Mouse (Mus musculus) liver, embryonic 16.5 days (tissue): ENCODE data around the gene Cnmd. TPM values are rescaled to one million over a fixed set of nuclear protein-coding genes. Genes with fewer than 3 reads are reported as not detected.
A peak's percentile ranks its signal among the peaks of the same experiment; 100 is the strongest.

Source experiments
- ATAC-seq: fragments of 200-750 bp; cut with Nextera tagmentation; 2 replicates; pipeline ENCODE4 v1.8.0; 2017; ENCODE audit warnings: low read depth, mild to moderate bottlenecking, moderate number of reproducible peaks, moderate library complexity
- H3K27ac ChIP-seq: fragments of 300-500 bp; sonication (generic); 2 replicates; pipeline ENCODE4 v1.5.1; 2014; ENCODE audit warnings: mild to moderate bottlenecking, low read length
- H3K27me3 ChIP-seq: fragments of 300-500 bp; sonication (generic); 2 replicates; pipeline ENCODE4 v1.6.1; 2014; ENCODE audit warnings: low read depth, low read length, mixed read lengths; ENCODE audit not compliant: control insufficient read depth, insufficient read depth
- H3K36me3 ChIP-seq: fragments of 300-500 bp; sonication (generic); 2 replicates; pipeline ENCODE4 v1.6.1; 2014; ENCODE audit warnings: mild to moderate bottlenecking; ENCODE audit not compliant: control insufficient read depth, insufficient read depth
- H3K4me1 ChIP-seq: fragments of 300-500 bp; sonication (generic); 2 replicates; pipeline ENCODE4 v1.6.1; 2014; ENCODE audit warnings: low read depth, low read length, mixed read lengths; ENCODE audit not compliant: control insufficient read depth
- H3K4me2 ChIP-seq: fragments of 300-500 bp; sonication (generic); 2 replicates; pipeline ENCODE4 v1.6.1; 2014; ENCODE audit warnings: low read depth, low read length, mixed read lengths
- H3K4me3 ChIP-seq: fragments of 300-500 bp; sonication (generic); 2 replicates; pipeline ENCODE4 v1.5.1; 2014; ENCODE audit warnings: low read depth, mild to moderate bottlenecking, low read length
- H3K9ac ChIP-seq: fragments of 300-500 bp; sonication (generic); 2 replicates; pipeline ENCODE4 v1.6.1; 2014; ENCODE audit warnings: low read depth, low read length
- H3K9me3 ChIP-seq: fragments of 300-500 bp; sonication (generic); replicated peaks from 2 replicates; pipeline ENCODE4 v1.6.1; 2016; ENCODE audit warnings: low read length; ENCODE audit not compliant: control insufficient read depth
- WGBS: fragments of 180-500 bp; shearing (Covaris S2); extraction: QIAGEN DNeasy Blood & Tissue Kit; methylation state at CpG from one replicate; pipeline ENCODE4 v1.1.7; 2014; ENCODE audit not compliant: insufficient replicate concordance; 5-methylcytosine and 5-hydroxymethylcytosine counted together
- polyA plus RNA-seq: library from polyadenylated mRNA; unstranded; fragments of >200 nt; fragmentation: Nextera tagmentation; extraction: Ambion mirVana; gene quantifications from 2 replicates; pipeline ENCODE4 v1.2.1, GENCODE M21; 2015

Gene Cnmd
- polyA plus RNA-seq, 1 experiment from 2014 or later: 0.09 TPM

DNA sequence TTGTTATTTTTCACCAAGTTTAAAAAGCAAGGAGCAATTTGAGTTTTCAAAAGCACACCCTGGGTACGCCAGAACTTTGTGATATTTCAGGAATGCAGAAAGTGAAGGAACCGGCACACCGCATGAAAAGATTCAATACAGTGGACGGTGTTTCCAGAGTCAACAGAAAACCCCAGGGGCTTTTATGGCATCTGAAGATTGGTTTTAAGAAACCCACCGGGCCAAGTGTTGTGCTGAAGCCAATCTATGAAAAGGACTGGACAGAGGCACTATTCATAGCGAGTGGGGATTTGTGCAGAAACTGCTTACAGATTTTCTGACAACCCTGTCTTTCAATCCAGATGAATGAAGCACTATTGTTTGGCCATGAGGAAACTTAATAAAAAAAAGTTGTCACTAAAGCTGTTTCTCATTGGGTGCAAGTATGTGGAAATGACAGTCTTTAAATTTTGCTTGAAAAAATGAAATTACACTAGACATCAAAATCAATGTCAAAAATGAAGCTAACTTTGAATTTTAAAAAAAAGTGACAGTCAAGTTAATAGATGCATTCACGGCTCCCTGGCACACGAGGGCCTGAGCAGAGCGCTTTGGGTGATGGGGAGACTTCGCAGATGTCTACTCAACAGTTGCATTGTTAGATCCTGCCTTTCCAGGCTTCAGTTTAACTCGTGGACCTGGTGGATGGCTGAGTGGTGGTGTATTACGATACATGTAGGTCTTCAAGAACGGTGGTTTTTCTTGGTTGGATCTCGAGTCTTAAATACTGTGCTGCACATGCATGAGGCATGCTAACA is 16.1 kb upstream of the Cnmd start:
- Histone ChIP-seq H3K4me1 (no peaks in the 10 kb centered on the region), H3K9ac (no peak overlapping the region), H3K4me3 (no peak overlapping the region), H3K4me2 (no peak overlapping the region), H3K27ac (no peak overlapping the region), H3K27me3 (no peaks in the 10 kb centered on the region), H3K36me3 (no peaks in the 10 kb centered on the region), H3K9me3 (no peaks in the 10 kb centered on the region)
- 70% methylated on average over 14 of the region's 14 CpGs for WGBS
- ATAC-seq: no peak

- Histone ChIP-seq H3K36me3 (no peaks in the 10 kb centered on the region), H3K27me3 (no peaks in the 10 kb centered on the region), H3K4me2 (no peak overlapping the region), H3K27ac (no peak overlapping the region), H3K4me1 (no peaks in the 10 kb centered on the region), H3K9ac (no peak overlapping the region), H3K4me3 (no peak overlapping the region), H3K9me3 (no peaks in the 10 kb centered on the region)
- no peak for ATAC-seq
- 56% methylated on average over 15 of the region's 15 CpGs for WGBS
Observed at GRCm38 (mm10) chr14:79677108-79677753, 15.3 kb upstream of the Cnmd start.

DNA sequence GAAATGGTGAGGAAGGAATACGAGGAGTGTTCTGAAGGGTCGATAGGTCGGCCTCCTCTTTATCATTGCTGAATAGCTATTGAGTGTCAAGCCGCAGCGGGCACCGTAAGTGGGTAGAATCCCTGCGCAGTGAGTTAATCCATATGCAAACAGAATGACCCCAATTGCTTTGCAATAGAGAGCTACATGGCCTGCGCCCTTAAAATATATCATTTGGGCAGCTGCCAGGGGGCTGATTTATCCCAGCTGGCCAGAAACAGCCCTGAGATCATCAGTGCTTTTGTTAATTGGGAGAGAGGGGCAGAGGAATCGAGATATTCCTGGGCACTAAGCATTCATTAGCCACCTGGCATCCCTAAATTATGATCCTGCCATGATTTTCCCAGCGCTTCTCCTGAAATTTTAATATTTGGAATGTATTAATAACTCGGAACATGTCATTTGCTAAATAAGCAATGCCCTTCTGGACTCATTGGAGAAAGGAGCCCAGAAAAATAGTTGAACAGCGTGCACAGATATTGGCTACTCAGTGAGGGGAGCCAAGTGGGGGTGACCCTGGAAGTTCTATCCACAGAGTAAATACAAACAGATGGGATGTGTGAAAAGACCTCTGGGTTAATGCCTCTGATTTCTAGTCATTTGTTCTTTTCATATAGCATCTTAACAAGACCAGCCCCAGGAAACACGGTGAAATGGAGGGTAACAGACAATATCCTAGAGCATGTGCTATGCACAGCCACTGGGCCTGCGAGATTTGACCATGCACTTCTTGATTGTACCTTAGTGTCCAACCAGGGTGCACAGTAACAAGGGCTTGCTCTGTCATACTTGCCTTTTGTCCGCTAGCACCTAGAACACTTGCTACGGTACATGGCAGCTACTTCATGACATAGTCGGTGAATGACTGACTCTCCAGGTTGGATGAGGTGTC is 11.4 kb upstream of the Cnmd start:
- no peak overlapping the region for H3K27ac ChIP-seq
- H3K9ac ChIP-seq: no peak overlapping the region
- no peaks in the 10 kb centered on the region for H3K36me3 ChIP-seq
- no peak for ATAC-seq
- H3K4me1 ChIP-seq: no peaks in the 10 kb centered on the region
- no peak overlapping the region for H3K4me3 ChIP-seq
- no peak overlapping the region for H3K4me2 ChIP-seq
- no peaks in the 10 kb centered on the region for H3K27me3 ChIP-seq
- 69% methylated on average over 17 of the region's 17 CpGs for WGBS
- no peaks in the 10 kb centered on the region for H3K9me3 ChIP-seq

DNA sequence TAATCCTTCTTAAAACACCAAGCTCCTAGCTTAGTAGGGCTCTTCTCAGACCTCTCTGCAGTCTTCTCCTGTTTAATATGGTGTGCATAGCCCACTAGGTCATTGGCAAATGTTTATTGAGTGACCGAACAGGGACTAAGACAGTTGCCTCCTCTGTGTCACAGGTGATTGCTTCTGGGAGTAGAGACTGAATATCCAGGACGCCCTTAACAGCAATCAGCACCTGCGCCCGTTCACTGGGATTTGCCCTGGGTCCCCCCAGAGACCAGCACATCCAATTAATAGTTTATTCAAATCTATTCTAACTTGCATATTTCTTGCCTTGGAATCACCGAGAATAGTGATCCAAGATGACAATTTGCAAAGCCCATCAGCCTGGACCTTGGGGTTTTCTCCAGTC is 10.6 kb upstream of the Cnmd start:
- H3K9ac ChIP-seq: no peak overlapping the region
- H3K4me1 ChIP-seq: no peaks in the 10 kb centered on the region
- no peak overlapping the region for H3K4me3 ChIP-seq
- H3K27ac ChIP-seq: no peak overlapping the region
- 70% methylated on average over 5 of the region's 5 CpGs for WGBS
- no peaks in the 10 kb centered on the region for H3K36me3 ChIP-seq
- H3K27me3 ChIP-seq: no peaks in the 10 kb centered on the region
- H3K4me2 ChIP-seq: no peak overlapping the region
- no peaks in the 10 kb centered on the region for H3K9me3 ChIP-seq
- ATAC-seq: no peak

- Histone ChIP-seq H3K4me3 (no peak overlapping the region), H3K36me3 (no peaks in the 10 kb centered on the region), H3K9me3 (no peaks in the 10 kb centered on the region), H3K4me1 (no peaks in the 10 kb centered on the region), H3K4me2 (no peak overlapping the region), H3K27ac (no peak overlapping the region), H3K9ac (no peak overlapping the region), H3K27me3 (no peaks in the 10 kb centered on the region)
- WGBS: 56% methylated on average over 3 of the region's 3 CpGs
- ATAC-seq: no peak
Observed at GRCm38 (mm10) chr14:79671008-79671407, 9.0 kb upstream of the Cnmd start.

DNA sequence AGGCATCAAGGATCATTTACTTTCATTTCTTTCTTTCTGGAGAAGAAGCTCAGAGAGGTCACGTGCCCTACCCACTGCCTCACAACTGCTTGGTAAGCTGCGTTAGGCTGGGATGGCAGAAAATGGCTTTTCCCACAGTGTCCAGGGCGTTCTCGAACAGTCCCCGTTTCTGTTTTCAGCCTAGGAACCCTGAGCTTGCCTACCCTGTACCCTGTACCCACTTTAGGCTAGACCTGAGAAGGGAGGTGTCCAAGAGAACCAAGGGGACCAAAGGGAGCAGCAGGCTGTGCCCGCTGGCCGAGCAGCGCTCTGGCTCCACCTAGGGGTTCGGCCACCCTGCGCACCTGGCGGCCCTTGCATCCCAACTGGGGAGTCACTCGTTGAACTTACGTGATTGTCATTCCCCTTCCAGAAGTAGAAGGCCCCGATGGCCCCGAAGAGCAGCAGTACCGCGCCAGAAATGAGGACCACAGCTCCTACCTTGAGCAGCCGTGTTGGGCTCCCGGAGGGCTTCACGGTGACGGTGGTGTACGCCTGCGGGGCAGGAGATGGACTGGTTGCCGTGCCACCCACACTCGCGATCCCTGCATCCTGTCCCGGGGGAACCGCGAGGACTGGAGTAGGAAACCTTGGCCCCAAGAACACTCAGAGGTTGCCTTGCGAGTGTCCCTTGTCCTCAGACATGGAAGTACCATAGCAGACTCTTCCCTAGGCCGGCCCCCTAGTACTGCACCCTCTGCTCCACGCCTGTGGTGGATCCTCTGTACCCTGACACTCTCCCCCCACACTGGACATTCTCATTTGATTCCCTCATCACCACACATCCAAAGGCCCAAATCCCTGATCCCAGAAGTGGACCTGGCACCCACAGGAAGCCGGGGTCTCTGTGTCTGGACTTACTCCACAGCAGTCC is 709 bp downstream of the Cnmd start:
- WGBS: 12% methylated on average over 33 of the region's 33 CpGs
- H3K4me1 ChIP-seq: no peaks in the 10 kb centered on the region; the same call in 1 of the 2 replicates
- no peak overlapping the region for H3K9ac ChIP-seq
- H3K36me3 ChIP-seq: no peaks in the 10 kb centered on the region
- H3K27me3 ChIP-seq: peaks cover 7% of the 10 kb centered on the region
- ATAC-seq: peak; percentile 63; the same call in 1 of the 2 replicates
- no peak overlapping the region for H3K27ac ChIP-seq
- peak overlapping the region; percentile 42 for H3K4me2 ChIP-seq
- no peak overlapping the region for H3K4me3 ChIP-seq
- no peaks in the 10 kb centered on the region for H3K9me3 ChIP-seq

GRCm38 (mm10) chr14:79660467-79660866 is 1.5 kb downstream of the Cnmd start:
- Histone ChIP-seq H3K9ac (no peak overlapping the region), H3K4me2 (no peak overlapping the region), H3K27ac (no peak overlapping the region), H3K9me3 (no peaks in the 10 kb centered on the region), H3K4me1 (no peaks in the 10 kb centered on the region; the same call in 1 of the 2 replicates), H3K27me3 (peaks cover 7% of the 10 kb centered on the region), H3K4me3 (no peak overlapping the region), H3K36me3 (no peaks in the 10 kb centered on the region)
- ATAC-seq: no peak
- 43% methylated on average over 5 of the region's 5 CpGs for WGBS
